Mouse (Mus musculus): ENCODE results near the gene Plekhg3. TPM values are rescaled to one million over a fixed set of nuclear protein-coding genes. Genes with fewer than 3 reads are reported as not detected.

The Plekhg3 gene
- total and polyA plus RNA-seq, 2 experiments from 2014 or later, result 1.1 to 4.1 TPM

GRCm38 (mm10) chr12:76572261-76573251, 41.9 kb downstream of the Plekhg3 start:
- Histone ChIP-seq H3K4me2 (ENCODE audit: low read depth) (no peak overlapping the region), H3K4me3 (ENCODE audit: low read depth, low read length) (no peak overlapping the region), H3K36me3 (ENCODE audit: insufficient read depth) (no peaks in the 10 kb centered on the region), H3K9me3 (ENCODE audit: low read length) (no peaks in the 10 kb centered on the region), H3K4me1 (ENCODE audit: insufficient read depth) (no peaks in the 10 kb centered on the region), H3K9ac (no peak overlapping the region), H3K27ac (ENCODE audit: low read depth, low read length) (no peak overlapping the region), H3K27me3 (ENCODE audit: insufficient read depth, low read length) (no peaks in the 10 kb centered on the region)
- WGBS, result 64% methylated on average over 26 of the region's 27 CpGs
- ATAC-seq (no peak), DNase-seq (no peak)
- TF ChIP-seq CTCF (IDR thresholded peaks at IDR 0.05; ENCODE audit: low read depth), result no peak

DNA sequence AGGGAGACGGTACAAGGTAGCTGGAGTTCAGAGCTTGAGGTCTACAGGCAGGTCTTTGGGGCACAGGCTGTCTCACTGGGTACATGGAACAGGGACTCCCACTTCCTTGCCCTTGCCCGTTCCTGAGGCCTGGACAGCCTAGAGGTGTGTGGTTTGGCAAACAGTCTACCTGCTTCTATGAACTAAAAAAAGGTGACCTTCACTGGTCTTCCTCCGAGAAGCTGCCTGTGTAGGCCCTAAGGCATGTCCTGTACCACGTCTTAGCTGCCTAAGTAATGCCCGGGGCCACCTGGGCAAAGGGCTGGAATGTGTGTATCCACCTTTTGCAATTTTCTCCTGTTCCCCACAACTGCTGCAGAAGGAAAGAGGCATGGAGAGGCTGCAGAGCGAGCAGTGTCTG, 42.7 kb downstream of the Plekhg3 start:
- no peak for DNase-seq
- Histone ChIP-seq H3K9ac (no peak overlapping the region), H3K4me1 (ENCODE audit: insufficient read depth) (no peaks in the 10 kb centered on the region), H3K4me2 (ENCODE audit: low read depth) (no peak overlapping the region), H3K9me3 (ENCODE audit: low read length) (no peaks in the 10 kb centered on the region), H3K4me3 (ENCODE audit: low read depth, low read length) (no peak overlapping the region), H3K27me3 (ENCODE audit: insufficient read depth, low read length) (no peaks in the 10 kb centered on the region), H3K27ac (ENCODE audit: low read depth, low read length) (no peak overlapping the region), H3K36me3 (ENCODE audit: insufficient read depth) (no peaks in the 10 kb centered on the region)
- TF ChIP-seq CTCF (IDR thresholded peaks at IDR 0.05; ENCODE audit: low read depth), result no peak
- ATAC-seq, result no peak
- WGBS, result 99% methylated on average over 6 of the region's 6 CpGs

DNA sequence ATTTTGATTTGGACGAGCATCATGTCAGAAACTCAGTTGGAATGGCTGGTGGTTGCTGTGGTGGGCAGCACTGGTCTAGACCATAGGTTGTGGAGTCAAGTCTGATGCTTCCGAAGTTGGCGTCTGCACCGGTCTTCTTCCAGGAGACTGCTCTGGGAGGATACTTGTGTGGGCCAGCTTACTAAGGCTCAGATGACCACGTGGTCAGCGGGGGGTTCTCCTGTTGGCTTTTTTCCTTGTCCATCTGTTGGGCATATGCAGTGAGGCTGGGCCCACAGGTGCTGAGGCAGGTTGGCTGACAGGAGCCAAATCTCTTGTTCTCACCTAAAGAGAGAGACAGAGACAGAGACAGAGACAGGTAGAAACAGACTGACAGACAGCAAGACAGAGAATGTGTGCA, 44.1 kb downstream of the Plekhg3 start:
- no peak for TF ChIP-seq CTCF (IDR thresholded peaks at IDR 0.05; ENCODE audit: low read depth)
- H3K27me3 ChIP-seq (ENCODE audit: insufficient read depth, low read length), result no peaks in the 10 kb centered on the region
- no peaks in the 10 kb centered on the region for H3K36me3 ChIP-seq (ENCODE audit: insufficient read depth)
- 93% methylated on average over 6 of the region's 6 CpGs for WGBS
- DNase-seq (no peak), ATAC-seq (no peak)
- H3K4me2 ChIP-seq (ENCODE audit: low read depth), result no peak overlapping the region
- H3K4me1 ChIP-seq (ENCODE audit: insufficient read depth), result no peaks in the 10 kb centered on the region
- no peaks in the 10 kb centered on the region for H3K9me3 ChIP-seq (ENCODE audit: low read length)
- H3K4me3 ChIP-seq (ENCODE audit: low read depth, low read length), result no peak overlapping the region
- no peak overlapping the region for H3K27ac ChIP-seq (ENCODE audit: low read depth, low read length)
- H3K9ac ChIP-seq, result no peak overlapping the region

DNA sequence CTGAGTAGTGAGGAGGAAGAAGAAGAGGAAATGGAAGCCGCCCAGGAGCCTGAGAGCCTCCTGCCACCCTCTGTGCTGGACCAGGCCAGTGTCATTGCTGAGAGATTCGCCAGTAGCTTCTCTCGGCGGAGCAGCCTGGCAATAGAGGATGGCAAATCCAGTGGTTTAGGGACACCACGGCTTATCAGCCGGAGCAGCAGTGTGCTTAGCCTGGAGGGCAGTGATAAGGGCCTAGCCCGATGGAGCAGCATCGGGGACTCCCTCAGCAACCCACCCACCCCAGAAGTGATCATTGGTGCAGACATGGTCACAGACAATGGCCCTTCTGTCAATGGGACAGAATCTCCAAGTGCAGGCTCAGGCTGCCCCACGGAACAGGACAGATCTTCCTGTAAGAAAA, 45.4 kb downstream of the Plekhg3 start:
- Histone ChIP-seq H3K4me3 (ENCODE audit: low read depth, low read length) (no peak overlapping the region), H3K27ac (ENCODE audit: low read depth, low read length) (no peak overlapping the region), H3K9me3 (ENCODE audit: low read length) (no peaks in the 10 kb centered on the region), H3K4me2 (ENCODE audit: low read depth) (no peak overlapping the region), H3K36me3 (ENCODE audit: insufficient read depth) (no peaks in the 10 kb centered on the region), H3K4me1 (ENCODE audit: insufficient read depth) (no peaks in the 10 kb centered on the region), H3K27me3 (ENCODE audit: insufficient read depth, low read length) (no peaks in the 10 kb centered on the region), H3K9ac (no peak overlapping the region)
- 95% methylated on average over 9 of the region's 9 CpGs for WGBS
- no peak for TF ChIP-seq CTCF (IDR thresholded peaks at IDR 0.05; ENCODE audit: low read depth)
- no peak for ATAC-seq
- DNase-seq, result no peak

- no peak for DNase-seq
- 97% methylated on average over 8 of the region's 8 CpGs for WGBS
- no peak for TF ChIP-seq CTCF (IDR thresholded peaks at IDR 0.05; ENCODE audit: low read depth)
These were observed 46.1 kb downstream of the Plekhg3 start for GRCm38 (mm10) chr12:76576806-76577205.

DNA sequence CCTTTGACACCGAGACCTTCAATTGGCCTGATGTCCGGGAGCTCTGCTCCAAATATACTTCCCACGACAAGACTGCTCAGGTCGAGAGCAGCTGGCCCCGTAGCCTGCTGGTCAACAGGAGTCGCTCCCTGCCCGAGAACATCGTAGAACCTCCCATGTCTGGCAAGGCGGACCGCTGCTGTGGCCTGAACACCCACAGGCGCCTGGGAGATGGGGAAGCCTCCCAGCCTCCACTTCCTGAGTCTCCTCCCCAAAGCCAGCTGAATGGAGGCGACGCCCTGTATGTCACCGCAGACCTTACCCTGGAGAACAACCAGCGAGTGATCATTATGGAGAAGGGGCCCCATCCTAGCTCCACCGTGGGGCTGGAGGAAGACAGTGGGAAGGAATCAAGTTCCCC, 47.2 kb downstream of the Plekhg3 start:
- TF ChIP-seq CTCF (IDR thresholded peaks at IDR 0.05; ENCODE audit: low read depth), result no peak
- H3K4me1 ChIP-seq (ENCODE audit: insufficient read depth), result no peaks in the 10 kb centered on the region
- H3K36me3 ChIP-seq (ENCODE audit: insufficient read depth), result no peaks in the 10 kb centered on the region
- ATAC-seq, result no peak
- no peak overlapping the region for H3K27ac ChIP-seq (ENCODE audit: low read depth, low read length)
- H3K27me3 ChIP-seq (ENCODE audit: insufficient read depth, low read length), result no peaks in the 10 kb centered on the region
- H3K4me2 ChIP-seq (ENCODE audit: low read depth), result no peak overlapping the region
- H3K4me3 ChIP-seq (ENCODE audit: low read depth, low read length), result no peak overlapping the region
- no peak overlapping the region for H3K9ac ChIP-seq
- WGBS, result 95% methylated on average over 16 of the region's 16 CpGs
- no peaks in the 10 kb centered on the region for H3K9me3 ChIP-seq (ENCODE audit: low read length)
- DNase-seq, result no peak

More at GRCm38 (mm10) chr12:76576806-76577205, 46.1 kb downstream of the Plekhg3 start:
- H3K4me2 ChIP-seq (ENCODE audit: low read depth), result no peak overlapping the region
- H3K27me3 ChIP-seq (ENCODE audit: insufficient read depth, low read length), result no peaks in the 10 kb centered on the region
- no peaks in the 10 kb centered on the region for H3K9me3 ChIP-seq (ENCODE audit: low read length)
- no peak for ATAC-seq
- H3K4me3 ChIP-seq (ENCODE audit: low read depth, low read length), result no peak overlapping the region
- no peaks in the 10 kb centered on the region for H3K36me3 ChIP-seq (ENCODE audit: insufficient read depth)
- H3K9ac ChIP-seq, result no peak overlapping the region
- no peaks in the 10 kb centered on the region for H3K4me1 ChIP-seq (ENCODE audit: insufficient read depth)
- no peak overlapping the region for H3K27ac ChIP-seq (ENCODE audit: low read depth, low read length)

- TF ChIP-seq CTCF (IDR thresholded peaks at IDR 0.05; ENCODE audit: low read depth), result no peak
- DNase-seq (no peak), ATAC-seq (no peak)
- H3K4me3 ChIP-seq (ENCODE audit: low read depth, low read length), result no peak overlapping the region
- H3K27me3 ChIP-seq (ENCODE audit: insufficient read depth, low read length), result no peaks in the 10 kb centered on the region
- H3K9ac ChIP-seq, result no peak overlapping the region
- 86% methylated on average over 2 of the region's 2 CpGs for WGBS
- no peaks in the 10 kb centered on the region for H3K4me1 ChIP-seq (ENCODE audit: insufficient read depth)
- H3K36me3 ChIP-seq (ENCODE audit: insufficient read depth), result no peaks in the 10 kb centered on the region
- H3K9me3 ChIP-seq (ENCODE audit: low read length), result no peaks in the 10 kb centered on the region
- no peak overlapping the region for H3K27ac ChIP-seq (ENCODE audit: low read depth, low read length)
- no peak overlapping the region for H3K4me2 ChIP-seq (ENCODE audit: low read depth)
These were observed 47.8 kb downstream of the Plekhg3 start for GRCm38 (mm10) chr12:76578465-76578864.
